Mouse (Mus musculus): ENCODE measurements around the gene Tbc1d10b.

DNA sequence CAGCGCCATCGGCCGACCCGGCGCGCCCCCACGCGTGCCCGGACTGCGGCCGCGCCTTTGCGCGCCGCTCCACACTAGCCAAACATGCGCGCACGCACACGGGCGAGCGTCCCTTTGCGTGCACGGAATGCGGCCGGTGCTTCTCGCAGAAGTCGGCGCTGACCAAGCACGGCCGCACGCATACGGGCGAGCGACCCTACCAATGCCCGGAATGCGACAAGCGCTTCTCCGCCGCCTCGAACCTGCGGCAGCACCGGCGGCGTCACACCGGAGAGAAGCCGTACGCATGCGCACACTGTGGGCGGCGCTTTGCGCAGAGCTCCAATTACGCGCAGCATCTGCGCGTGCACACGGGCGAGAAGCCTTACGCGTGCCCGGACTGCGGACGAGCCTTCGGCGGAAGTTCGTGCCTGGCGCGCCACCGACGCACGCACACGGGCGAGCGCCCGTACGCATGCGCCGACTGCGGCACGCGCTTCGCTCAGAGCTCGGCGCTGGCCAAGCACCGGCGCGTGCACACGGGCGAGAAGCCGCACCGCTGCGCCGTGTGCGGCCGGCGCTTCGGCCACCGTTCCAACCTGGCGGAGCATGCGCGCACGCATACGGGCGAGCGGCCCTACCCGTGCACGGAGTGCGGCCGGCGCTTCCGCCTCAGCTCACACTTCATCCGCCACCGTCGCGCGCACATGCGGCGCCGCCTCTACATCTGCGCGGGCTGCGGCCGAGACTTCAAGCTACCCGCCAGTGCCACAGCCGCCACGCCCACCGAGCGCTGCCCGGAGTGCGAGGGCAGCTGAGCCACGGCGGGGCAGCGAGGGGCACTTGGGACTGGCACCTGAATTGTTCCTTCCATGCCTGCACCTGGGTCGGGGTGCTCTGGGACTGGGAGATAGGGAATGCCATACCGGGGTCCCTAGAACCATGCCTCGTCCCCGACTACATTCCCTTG lies 45.8 kb upstream of the Tbc1d10b start:
- TF ChIP-seq CTCF (IDR thresholded peaks at IDR 0.05; ENCODE audit: low read depth): no peak
- no peak for TF ChIP-seq EP300 (optimal IDR thresholded peaks at IDR 0.05)

Measured in stomach, postnatal 0 days (tissue).